Comparison of ENCODE assay signal across 8 mouse cellular contexts in genomic region chr2:25261870-25262269, GRCm38 (mm10). TPM values are rescaled to one million over a fixed set of nuclear protein-coding genes. Genes with fewer than 3 reads are reported as not detected.
A peak's percentile ranks its signal among the peaks of the same experiment; 100 is the strongest.
DNase-seq lines count a peak whose midpoint lies in the region; ATAC-seq lines count a peak whose summit lies in the region.

No protein-coding gene starts in this region.

- H3K9me3 ChIP-seq in heart, embryonic 14.5 days (ENCODE audit: control insufficient read depth, low read length): no peaks in the 10 kb centered on the region
- H3K9me3 ChIP-seq in forebrain, embryonic 15.5 days: no peaks in the 10 kb centered on the region
- no peaks in the 10 kb centered on the region for H3K9me3 ChIP-seq in midbrain, embryonic 10.5 days (replicated peaks)

- peak overlapping the region; percentile 60 for H3K9ac ChIP-seq in heart, embryonic 14.5 days (ENCODE audit: low read length)
- peak overlapping the region; percentile 47 for H3K9ac ChIP-seq in forebrain, embryonic 15.5 days (replicated peaks)

- no peak; the same call in 1 of the 2 replicates for ATAC-seq in heart, embryonic 14.5 days (ENCODE audit: insufficient number of reproducible peaks, insufficient read depth, low FRiP score, low read depth)
- peak; percentile 5; the same call in 1 of the 2 replicates for ATAC-seq in forebrain, embryonic 15.5 days (replicated peaks)

- peaks cover 8% of the 10 kb centered on the region for H3K27me3 ChIP-seq in heart, embryonic 14.5 days (ENCODE audit: control insufficient read depth, insufficient read depth, low read length)
- peaks cover 15% of the 10 kb centered on the region; the same call in 1 of the 2 replicates for H3K27me3 ChIP-seq in forebrain, embryonic 15.5 days
- peaks cover 25% of the 10 kb centered on the region for H3K27me3 ChIP-seq in midbrain, embryonic 10.5 days (ENCODE audit: low read depth, poor library complexity, severe bottlenecking)

- H3K27ac ChIP-seq in heart, embryonic 14.5 days (replicated peaks in 1 of 2; ENCODE audit: control insufficient read depth in 1 of 2, insufficient read depth in 1 of 2, low read depth in 2 of 2, low read length in 2 of 2): 0 out of 4 replicates have a peak overlapping the region, but pooled peaks of 1 of the 2 experiments have one; percentile 24
- H3K27ac ChIP-seq in forebrain, embryonic 15.5 days (replicated peaks): peak overlapping the region; percentile 62
- peak overlapping the region; percentile 72 for H3K27ac ChIP-seq in midbrain, embryonic 10.5 days (replicated peaks)

- 42% methylated on average over 12 of the region's 12 CpGs for WGBS in heart, embryonic 14.5 days
- WGBS in forebrain, embryonic 15.5 days: 47% methylated on average over 12 of the region's 12 CpGs
- 48% methylated on average over 12 of the region's 12 CpGs for WGBS in midbrain, embryonic 10.5 days

- H3K4me2 ChIP-seq in heart, embryonic 14.5 days (ENCODE audit: low read length): peak overlapping the region; percentile 97
- peak overlapping the region; percentile 98 for H3K4me2 ChIP-seq in forebrain, embryonic 15.5 days (replicated peaks)

- H3K36me3 ChIP-seq in heart, embryonic 14.5 days (ENCODE audit: control insufficient read depth, insufficient read depth, low read length): no peaks in the 10 kb centered on the region
- H3K36me3 ChIP-seq in forebrain, embryonic 15.5 days: no peaks in the 10 kb centered on the region
- no peaks in the 10 kb centered on the region for H3K36me3 ChIP-seq in midbrain, embryonic 10.5 days

- H3K4me3 ChIP-seq in heart, embryonic 14.5 days (ENCODE audit: control insufficient read depth in 1 of 2, insufficient read depth in 1 of 2, low read depth in 1 of 2, low read length in 2 of 2): peak overlapping the region; percentile 38 to 70
- peak overlapping the region; percentile 63 for H3K4me3 ChIP-seq in forebrain, embryonic 15.5 days
- H3K4me3 ChIP-seq in midbrain, embryonic 10.5 days: peak overlapping the region; percentile 79

- intact Hi-C loops in heart, postnatal 25 days (cut with DNase I): no loop called here

- peaks cover 21 to 27% of the 10 kb centered on the region in 2 experiments for H3K4me1 ChIP-seq in heart, embryonic 14.5 days (ENCODE audit: control insufficient read depth in 2 of 2, insufficient read depth in 2 of 2, low read length in 2 of 2)
- H3K4me1 ChIP-seq in forebrain, embryonic 15.5 days: peaks cover 50% of the 10 kb centered on the region
- H3K4me1 ChIP-seq in midbrain, embryonic 10.5 days: peaks cover 46% of the 10 kb centered on the region

- DNase-seq in heart, postnatal 25 days (ENCODE audit: low spot score): no peak
- DNase-seq in ES-CJ7 (ENCODE audit: low read depth, low spot score): peak; percentile 45
- no peak for DNase-seq in midbrain, embryonic 10.5 days (ENCODE audit: low spot score)
- DNase-seq in ovary, postnatal 36 days (ENCODE audit: low spot score): no peak
- DNase-seq in spleen, postnatal 10 days (ENCODE audit: low spot score in 2 of 2): no peak
- no peak for DNase-seq in cerebellum, postnatal 4 days (ENCODE audit: low spot score in 2 of 2)

RNA-seq across cellular contexts. Expression of gene Tprn, which starts 0.5 kb away (rescaled TPM):
- polyA plus RNA-seq in heart, embryonic 14.5 days (2014; fragmentation: Nextera tagmentation; extraction: Ambion mirVana): 2.3 and 3.1 TPM in 2 replicates
- total RNA-seq in heart, postnatal 25 days (2021): 1 to 10 TPM; 3.6 to 6.0 TPM
- polyA plus RNA-seq in forebrain, embryonic 15.5 days (2015; fragmentation: Nextera tagmentation; extraction: Ambion mirVana): 15.6 and 16.5 TPM in 2 replicates
- 7.5 and 7.8 TPM in 2 replicates for polyA plus RNA-seq in midbrain, embryonic 10.5 days (2016; fragmentation: Nextera tagmentation; extraction: Ambion mirVana)

RNA-seq across cellular contexts. Expression of gene Tmem203, which starts 6.6 kb away (rescaled TPM):
- 12.3 and 16.3 TPM in 2 replicates for polyA plus RNA-seq in heart, embryonic 14.5 days (2014; fragmentation: Nextera tagmentation; extraction: Ambion mirVana)
- 10 to 100 TPM; 12.6 to 13.2 TPM for total RNA-seq in heart, postnatal 25 days (2021)
- polyA plus RNA-seq in forebrain, embryonic 15.5 days (2015; fragmentation: Nextera tagmentation; extraction: Ambion mirVana): 16.4 and 19.7 TPM in 2 replicates
- polyA plus RNA-seq in midbrain, embryonic 10.5 days (2016; fragmentation: Nextera tagmentation; extraction: Ambion mirVana): 19.1 and 20.2 TPM in 2 replicates

RNA-seq across cellular contexts. Expression of gene Ssna1, which starts 10.4 kb away (rescaled TPM):
- 150 and 163 TPM in 2 replicates for polyA plus RNA-seq in heart, embryonic 14.5 days (2014; fragmentation: Nextera tagmentation; extraction: Ambion mirVana)
- 10 to 100 TPM; 36.7 to 40.5 TPM for total RNA-seq in heart, postnatal 25 days (2021)
- polyA plus RNA-seq in forebrain, embryonic 15.5 days (2015; fragmentation: Nextera tagmentation; extraction: Ambion mirVana): 209 and 225 TPM in 2 replicates
- polyA plus RNA-seq in midbrain, embryonic 10.5 days (2016; fragmentation: Nextera tagmentation; extraction: Ambion mirVana): 243 and 252 TPM in 2 replicates

RNA-seq across cellular contexts. Expression of gene Anapc2, which starts 10.4 kb away (rescaled TPM):
- 70.2 and 71.3 TPM in 2 replicates for polyA plus RNA-seq in heart, embryonic 14.5 days (2014; fragmentation: Nextera tagmentation; extraction: Ambion mirVana)
- total RNA-seq in heart, postnatal 25 days (2021): 10 to 100 TPM; 38.4 to 40.7 TPM
- 148 and 150 TPM in 2 replicates for polyA plus RNA-seq in forebrain, embryonic 15.5 days (2015; fragmentation: Nextera tagmentation; extraction: Ambion mirVana)
- 141 and 153 TPM in 2 replicates for polyA plus RNA-seq in midbrain, embryonic 10.5 days (2016; fragmentation: Nextera tagmentation; extraction: Ambion mirVana)

RNA-seq across cellular contexts. Expression of gene AL732309.1, which starts 15.2 kb away (rescaled TPM):
- 1.8 and 2.4 TPM in 2 replicates for polyA plus RNA-seq in heart, embryonic 14.5 days (2014; fragmentation: Nextera tagmentation; extraction: Ambion mirVana)
- 1 to 10 TPM; 1.5 to 1.7 TPM for total RNA-seq in heart, postnatal 25 days (2021)
- 6.5 and 6.8 TPM in 2 replicates for polyA plus RNA-seq in forebrain, embryonic 15.5 days (2015; fragmentation: Nextera tagmentation; extraction: Ambion mirVana)
- polyA plus RNA-seq in midbrain, embryonic 10.5 days (2016; fragmentation: Nextera tagmentation; extraction: Ambion mirVana): 7.2 and 8.6 TPM in 2 replicates
